Comparison of ENCODE assay signal across 10 mouse cellular contexts in genomic region chr2:32121150-32121549, GRCm38 (mm10). TPM values are rescaled to one million over a fixed set of nuclear protein-coding genes. Genes with fewer than 3 reads are reported as not detected.
DNase-seq lines count a peak whose midpoint lies in the region; ATAC-seq and TF ChIP-seq lines count a peak whose summit lies in the region.
"Had no signal": no experiment of that assay in that cellular context is flagged by ENCODE, and none has a peak within 500 bp of the region (broad histone marks: within the 10 kb centered on the region; RNA-seq: fewer than 3 reads in every experiment).

No protein-coding gene starts in this region.

- peaks cover 49% of the 10 kb centered on the region for H3K4me1 ChIP-seq in G1E (ENCODE audit: insufficient read depth, low read depth, low read length)
- peaks cover 11% of the 10 kb centered on the region for H3K4me1 ChIP-seq in heart, embryonic 13.5 days

- H3K4me2 ChIP-seq in heart, embryonic 13.5 days, result no peak overlapping the region
- H3K4me2 ChIP-seq: hindbrain, embryonic 14.5 days had no signal

- H3K4me3 ChIP-seq in G1E (ENCODE audit: low read depth, low read length), result peak overlapping the region; percentile 54; the same call in 1 of the 2 replicates
- no peak overlapping the region for H3K4me3 ChIP-seq in heart, embryonic 13.5 days

- peak; percentile 66 for DNase-seq in 416B (ENCODE audit: low read depth)
- DNase-seq in G1E (ENCODE audit: low spot score), result peak; percentile 38
- no peak for DNase-seq in kidney, postnatal 14 days
- DNase-seq in right cerebral cortex, postnatal 4 days, result no peak
- no peak for DNase-seq in cerebellum, adult 18-20 months
- DNase-seq: embryo, embryonic 11 days; right cerebral cortex, postnatal 14 days had no signal

- TF ChIP-seq CTCF in G1E (IDR thresholded peaks at IDR 0.05; ENCODE audit: low read depth, low read length), result no peak

- H3K9ac ChIP-seq in heart, embryonic 13.5 days, result 0 out of 2 replicates have a peak overlapping the region, but pooled peaks have one; percentile 2
- H3K9ac ChIP-seq: hindbrain, embryonic 14.5 days had no signal

- no peaks in the 10 kb centered on the region for H3K36me3 ChIP-seq in G1E (replicated peaks)
- no peaks in the 10 kb centered on the region for H3K36me3 ChIP-seq in heart, embryonic 13.5 days

- peaks cover 15% of the 10 kb centered on the region for H3K9me3 ChIP-seq in G1E (replicated peaks)
- no peaks in the 10 kb centered on the region for H3K9me3 ChIP-seq in heart, embryonic 13.5 days

- 63% methylated on average over 5 of the region's 5 CpGs for WGBS in heart, embryonic 13.5 days

- H3K27me3 ChIP-seq in G1E (ENCODE audit: insufficient read depth, low read length), result no peaks in the 10 kb centered on the region
- H3K27me3 ChIP-seq in heart, embryonic 13.5 days (replicated peaks), result no peaks in the 10 kb centered on the region

- peak; percentile 40; the same call in 1 of the 2 replicates for ATAC-seq in G1E (ENCODE audit: extremely low read depth, insufficient number of reproducible peaks, low FRiP score, poor library complexity, severe bottlenecking)
- no peak for ATAC-seq in heart, embryonic 13.5 days (ENCODE audit: extremely low read depth, insufficient number of reproducible peaks, low FRiP score, low TSS enrichment)
- ATAC-seq in megakaryocyte-erythroid progenitor cell, adult 5-6 weeks (replicated peaks; ENCODE audit: low FRiP score, low TSS enrichment, poor library complexity, severe bottlenecking), result peak; percentile 53; the same call in 1 of the 2 replicates

- 0 out of 2 replicates have a peak overlapping the region, but pooled peaks have one; percentile 33 for H3K27ac ChIP-seq in heart, embryonic 13.5 days (replicated peaks)
- H3K27ac ChIP-seq: hindbrain, embryonic 14.5 days had no signal

RNA-seq across cellular contexts. Expression of gene Plpp7, which starts 25.8 kb away (rescaled TPM):
- not detected in 2 replicates for total RNA-seq in G1E (2014; fragmentation: Nextera tagmentation)
- total RNA-seq in G1E (2017), result 0.41 and 0.44 TPM in 2 replicates
- polyA plus RNA-seq in G1E (2012), result 0.42 and 0.44 TPM in 2 replicates
- polyA plus RNA-seq in heart, embryonic 13.5 days (2015; fragmentation: Nextera tagmentation; extraction: Ambion mirVana), result 13.9 and 14.2 TPM in 2 replicates
- total RNA-seq in megakaryocyte-erythroid progenitor cell, adult 5-6 weeks (2014; fragmentation: Nextera tagmentation), result 1.4 and 2.5 TPM in 2 replicates
- total RNA-seq in megakaryocyte-erythroid progenitor cell, adult 5-6 weeks (2017), result 0.65 TPM in 1 of 2 replicates, not detected in the other

RNA-seq across cellular contexts. Expression of gene Prrc2b, which starts 29.7 kb away (rescaled TPM):
- total RNA-seq in G1E (2014; fragmentation: Nextera tagmentation) (147 and 160 TPM in 2 replicates), G1E (2017) (16.0 and 17.1 TPM in 2 replicates)
- polyA plus RNA-seq in G1E (2012), result 90.5 and 103 TPM in 2 replicates
- 24.5 and 25.1 TPM in 2 replicates for polyA plus RNA-seq in heart, embryonic 13.5 days (2015; fragmentation: Nextera tagmentation; extraction: Ambion mirVana)
- total RNA-seq in megakaryocyte-erythroid progenitor cell, adult 5-6 weeks (2014; fragmentation: Nextera tagmentation), result 58.3 and 63.5 TPM in 2 replicates
- total RNA-seq in megakaryocyte-erythroid progenitor cell, adult 5-6 weeks (2017), result 13.9 and 20.1 TPM in 2 replicates

RNA-seq across cellular contexts. Expression of gene Fam78a, which starts 36.5 kb away (rescaled TPM):
- total RNA-seq in G1E (2014; fragmentation: Nextera tagmentation), result 21.7 and 24.7 TPM in 2 replicates
- total RNA-seq in G1E (2017), result 25.3 and 27.4 TPM in 2 replicates
- 49.2 and 54.5 TPM in 2 replicates for polyA plus RNA-seq in G1E (2012)
- polyA plus RNA-seq in heart, embryonic 13.5 days (2015; fragmentation: Nextera tagmentation; extraction: Ambion mirVana), result 29.3 and 32.8 TPM in 2 replicates
- 24.9 and 30.2 TPM in 2 replicates for total RNA-seq in megakaryocyte-erythroid progenitor cell, adult 5-6 weeks (2014; fragmentation: Nextera tagmentation)
- total RNA-seq in megakaryocyte-erythroid progenitor cell, adult 5-6 weeks (2017), result 17.4 and 23.4 TPM in 2 replicates

Comparison
In these comparisons a context has a peak if more than half of its experiments do, and no peak if none do; other contexts are left out.
1. DNase-seq: peak in 416B (single experiment) and G1E (single experiment); none in kidney, postnatal 14 days (single experiment), right cerebral cortex, postnatal 4 days (single experiment) and cerebellum, adult 18-20 months (0 of 2).